ENCODE assay signal across 8 mouse cellular contexts in genomic region chr14:118180117-118180557, GRCm38 (mm10). TPM values are rescaled to one million over a fixed set of nuclear protein-coding genes. Genes with fewer than 3 reads are reported as not detected.
DNase-seq lines count a peak whose midpoint lies in the region; ATAC-seq and TF ChIP-seq lines count a peak whose summit lies in the region.

No protein-coding gene starts in this region.

- under 1% methylated on average over 20 of the region's 20 CpGs for WGBS in heart, embryonic 16.5 days
- WGBS in kidney, postnatal 0 days: under 1% methylated on average over 20 of the region's 20 CpGs
- WGBS in olfactory bulb, adult 2 months: under 1% methylated on average over 20 of the region's 20 CpGs

- ATAC-seq in erythroid progenitor cell, adult 5-6 weeks (replicated peaks; ENCODE audit: low FRiP score, poor library complexity, severe bottlenecking): peak; percentile 82
- peak; percentile 88 for ATAC-seq in heart, embryonic 16.5 days (replicated peaks; ENCODE audit: extremely low read depth, insufficient read depth, low FRiP score)
- peak; percentile 79 for ATAC-seq in kidney, postnatal 0 days (replicated peaks; ENCODE audit: low FRiP score, low read depth)

- DNase-seq in Muller cell, postnatal 12 days (ENCODE audit: inconsistent ontology term): peak; percentile 68
- peak; percentile 52 for DNase-seq in c-Kit-positive CD71-negative TER-119-negative erythroid progenitor cells, embryonic 14.5 days (ENCODE audit: low read depth)
- peak; percentile 73 for DNase-seq in kidney, postnatal 0 days (ENCODE audit: low spot score)
- DNase-seq in lung, postnatal 10 days: peak; percentile 74
- peak; percentile 71 for DNase-seq in urinary bladder, postnatal 14 days (ENCODE audit: low spot score)

- no peaks in the 10 kb centered on the region for H3K9me3 ChIP-seq in heart, embryonic 16.5 days (replicated peaks; ENCODE audit: control insufficient read depth, low read length)
- H3K9me3 ChIP-seq in kidney, postnatal 0 days (replicated peaks; ENCODE audit: low read length): no peaks in the 10 kb centered on the region

- no peak for TF ChIP-seq CTCF in kidney, postnatal 0 days (IDR thresholded peaks at IDR 0.05; ENCODE audit: low read depth)
- TF ChIP-seq CTCF in olfactory bulb, adult 2 months (IDR thresholded peaks at IDR 0.05; ENCODE audit: insufficient read depth, low read depth, low read length): no peak

- peak overlapping the region; percentile 95 for H3K4me2 ChIP-seq in heart, embryonic 16.5 days (ENCODE audit: low read depth, low read length)
- peak overlapping the region; percentile 73 for H3K4me2 ChIP-seq in kidney, postnatal 0 days (ENCODE audit: low read length)

- peak overlapping the region; percentile 69 for H3K9ac ChIP-seq in heart, embryonic 16.5 days (ENCODE audit: low read length)
- H3K9ac ChIP-seq in kidney, postnatal 0 days (ENCODE audit: low read depth, low read length): peak overlapping the region; percentile 41; the same call in 1 of the 2 replicates

- H3K4me1 ChIP-seq in heart, embryonic 16.5 days (ENCODE audit: control insufficient read depth, insufficient read depth, low read length): peaks cover 2% of the 10 kb centered on the region; the same call in 1 of the 2 replicates
- no peaks in the 10 kb centered on the region for H3K4me1 ChIP-seq in kidney, postnatal 0 days (replicated peaks; ENCODE audit: insufficient read depth, low read length)
- no peaks in the 10 kb centered on the region for H3K4me1 ChIP-seq in olfactory bulb, adult 2 months (ENCODE audit: control insufficient read depth, insufficient read depth, low read length)

- TF ChIP-seq POLR2A in olfactory bulb, adult 2 months (IDR thresholded peaks at IDR 0.05; ENCODE audit: insufficient read depth, low read depth, low read length): no peak

- H3K4me3 ChIP-seq in heart, embryonic 16.5 days (ENCODE audit: low read length): peak overlapping the region; percentile 73
- peak overlapping the region; percentile 44 for H3K4me3 ChIP-seq in kidney, postnatal 0 days (replicated peaks; ENCODE audit: low read depth, low read length)
- peak overlapping the region; percentile 47 for H3K4me3 ChIP-seq in olfactory bulb, adult 2 months (ENCODE audit: insufficient read depth, low read depth, low read length)

- peak overlapping the region; percentile 84 for H3K27ac ChIP-seq in heart, embryonic 16.5 days (ENCODE audit: low read length)
- H3K27ac ChIP-seq in kidney, postnatal 0 days: peak overlapping the region; percentile 10; the same call in 1 of the 2 replicates
- no peak overlapping the region for H3K27ac ChIP-seq in olfactory bulb, adult 2 months (ENCODE audit: insufficient read depth, low read depth, low read length)

- no peaks in the 10 kb centered on the region for H3K27me3 ChIP-seq in heart, embryonic 16.5 days (ENCODE audit: control insufficient read depth, insufficient read depth, low read length)
- H3K27me3 ChIP-seq in kidney, postnatal 0 days (ENCODE audit: insufficient read depth, low read length): no peaks in the 10 kb centered on the region

- no peaks in the 10 kb centered on the region for H3K36me3 ChIP-seq in heart, embryonic 16.5 days (ENCODE audit: control insufficient read depth, insufficient read depth)
- H3K36me3 ChIP-seq in kidney, postnatal 0 days (ENCODE audit: insufficient read depth, low read length): no peaks in the 10 kb centered on the region

RNA-seq across cellular contexts. Expression of gene Gpr180, which starts 43.2 kb away (rescaled TPM):
- total RNA-seq in erythroid progenitor cell, adult 5-6 weeks (2015; ENCODE audit: low replicate concordance): 1.1 and 2.5 TPM in 2 replicates
- 1.7 TPM in 1 of 2 replicates, not detected in the other for total RNA-seq in erythroid progenitor cell, adult 5-6 weeks (2017; ENCODE audit: low replicate concordance)
- polyA plus RNA-seq in heart, embryonic 16.5 days (2015; fragmentation: Nextera tagmentation; extraction: Ambion mirVana): 39.3 and 41.5 TPM in 2 replicates
- 51.1 and 52.8 TPM in 2 replicates for polyA plus RNA-seq in kidney, postnatal 0 days (2015; fragmentation: Nextera tagmentation; extraction: Ambion mirVana)
- not detected in 2 replicates for polyA plus RNA-seq in olfactory bulb, adult 2 months (2012; ENCODE audit: insufficient read depth, insufficient read length, low replicate concordance, missing spikeins)

RNA-seq across cellular contexts. Expression of gene Tgds, which starts 47.6 kb away (rescaled TPM):
- 7.1 and 10.8 TPM in 2 replicates for total RNA-seq in erythroid progenitor cell, adult 5-6 weeks (2015; ENCODE audit: low replicate concordance)
- total RNA-seq in erythroid progenitor cell, adult 5-6 weeks (2017; ENCODE audit: low replicate concordance): 1.5 and 2.4 TPM in 2 replicates
- polyA plus RNA-seq in heart, embryonic 16.5 days (2015; fragmentation: Nextera tagmentation; extraction: Ambion mirVana): 27.3 and 31.2 TPM in 2 replicates
- 31.6 and 34.0 TPM in 2 replicates for polyA plus RNA-seq in kidney, postnatal 0 days (2015; fragmentation: Nextera tagmentation; extraction: Ambion mirVana)
- not detected in 2 replicates for polyA plus RNA-seq in olfactory bulb, adult 2 months (2012; ENCODE audit: insufficient read depth, insufficient read length, low replicate concordance, missing spikeins)

RNA-seq across cellular contexts. Expression of gene Sox21, which starts 56.7 kb away (rescaled TPM):
- total RNA-seq in erythroid progenitor cell, adult 5-6 weeks (2015; ENCODE audit: low replicate concordance): not detected in 2 replicates
- total RNA-seq in erythroid progenitor cell, adult 5-6 weeks (2017; ENCODE audit: low replicate concordance): not detected in 2 replicates
- polyA plus RNA-seq in heart, embryonic 16.5 days (2015; fragmentation: Nextera tagmentation; extraction: Ambion mirVana): 0.05 and 0.16 TPM in 2 replicates
- polyA plus RNA-seq in kidney, postnatal 0 days (2015; fragmentation: Nextera tagmentation; extraction: Ambion mirVana): not detected in 2 replicates
- not detected in 2 replicates for polyA plus RNA-seq in olfactory bulb, adult 2 months (2012; ENCODE audit: insufficient read depth, insufficient read length, low replicate concordance, missing spikeins)

Comparison
In these comparisons a context has a peak if more than half of its experiments do, and no peak if none do; other contexts are left out.
1. RNA of gene Gpr180, which starts 43.2 kb away (polyA plus RNA-seq): 51.1 to 52.8 TPM in kidney, postnatal 0 days and 39.3 to 41.5 TPM in heart, embryonic 16.5 days; not detected in olfactory bulb, adult 2 months; every median in the first group is over 10 times any median in the second.
2. RNA of gene Tgds, which starts 47.6 kb away (polyA plus RNA-seq): 31.6 to 34.0 TPM in kidney, postnatal 0 days and 27.3 to 31.2 TPM in heart, embryonic 16.5 days; not detected in olfactory bulb, adult 2 months; every median in the first group is over 10 times any median in the second.
3. Peak in every context shown above with its lines, with median percentiles within 50 percentile points of each other: DNase-seq, ATAC-seq and H3K4me3 ChIP-seq.